Comparison of ENCODE assay signal across 21 mouse cellular contexts in the genomic region with DNA sequence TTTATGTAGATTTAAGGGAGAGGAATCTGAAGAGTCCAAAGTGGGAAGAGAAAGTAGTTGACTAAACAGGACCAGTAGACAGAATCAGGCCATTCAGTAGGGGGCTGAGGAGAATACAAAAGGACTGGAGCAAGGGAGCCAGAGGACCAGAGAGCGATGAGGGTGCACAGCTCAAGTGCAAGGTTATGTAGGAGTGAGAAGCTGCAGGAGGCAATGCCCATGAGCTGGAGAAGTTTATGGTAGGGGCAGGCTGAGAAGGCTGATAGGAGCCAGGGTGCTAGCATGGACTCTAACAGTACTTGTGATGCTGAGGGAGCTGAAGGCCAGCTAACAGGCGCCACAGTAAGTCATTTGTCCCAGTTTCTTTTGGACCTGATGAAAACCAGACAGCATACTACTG.
"Had no signal": no experiment of that assay in that cellular context is flagged by ENCODE, and none has a peak within 500 bp of the region (broad histone marks: within the 10 kb centered on the region; RNA-seq: fewer than 3 reads in every experiment).

No protein-coding gene starts in this region.

- H3K9ac ChIP-seq: limb, embryonic 12.5 days; limb, embryonic 15.5 days; liver, embryonic 14.5 days; liver, postnatal 0 days; lung, embryonic 14.5 days; neural tube, embryonic 12.5 days; neural tube, embryonic 15.5 days had no signal

- H3K36me3 ChIP-seq: limb, embryonic 12.5 days; limb, embryonic 15.5 days; neural tube, embryonic 12.5 days; neural tube, embryonic 15.5 days had no signal

- H3K9me3 ChIP-seq: limb, embryonic 12.5 days; limb, embryonic 15.5 days; neural tube, embryonic 12.5 days; neural tube, embryonic 15.5 days had no signal

- ATAC-seq: liver, postnatal 0 days; lung, postnatal 0 days had no signal

- H3K4me2 ChIP-seq: limb, embryonic 12.5 days; limb, embryonic 15.5 days; liver, embryonic 11.5 days; lung, embryonic 14.5 days; neural tube, embryonic 12.5 days; neural tube, embryonic 15.5 days had no signal

- H3K4me3 ChIP-seq: limb, embryonic 12.5 days; limb, embryonic 15.5 days; neural tube, embryonic 12.5 days; neural tube, embryonic 15.5 days had no signal

- H3K27ac ChIP-seq: kidney, postnatal 0 days; limb, embryonic 12.5 days; limb, embryonic 15.5 days; liver, embryonic 14.5 days; macrophage; neural tube, embryonic 12.5 days; neural tube, embryonic 15.5 days; stomach, postnatal 0 days had no signal

- H3K27me3 ChIP-seq: limb, embryonic 12.5 days; limb, embryonic 15.5 days; neural tube, embryonic 12.5 days; neural tube, embryonic 15.5 days had no signal

- H3K4me1 ChIP-seq: limb, embryonic 12.5 days; limb, embryonic 15.5 days had no signal

- DNase-seq: kidney, adult 2 months; kidney, postnatal 25 days; left cerebral cortex, postnatal 4 days; liver, postnatal 0 days; lung, embryonic 14.5 days; right cerebral cortex, adult 18-20 months; right cerebral cortex, postnatal 14 days; right cerebral cortex, postnatal 4 days; thymus, adult 2 months; thymus, postnatal 14 days; thymus, postnatal 4 days had no signal
